Mouse (Mus musculus): ENCODE measurements at regions not wholly inside any gene's neighbourhood (a gene's known extent, or its start where the extent isn't known, plus 50 kb on each side); places are given as distances from the start of the nearest gene placed in this dataset.

- DNase-seq (ENCODE audit: low read depth), result no peak
Measured at GRCm38 (mm10) chr8:103370394-103370793, 585.0 kb upstream of the Cdh11 start.

GRCm38 (mm10) chr8:103373007-103373406 lies 587.6 kb upstream of the Cdh11 start:
- no peak for DNase-seq (ENCODE audit: low read depth)

- no peak for DNase-seq (ENCODE audit: low read depth)
Measured at GRCm38 (mm10) chr8:103374151-103374550, 588.7 kb upstream of the Cdh11 start.

- DNase-seq (ENCODE audit: low read depth), result no peak
Measured at GRCm38 (mm10) chr8:103378545-103378944, 593.1 kb upstream of the Cdh11 start.

- no peak for DNase-seq (ENCODE audit: low read depth)
Measured at GRCm38 (mm10) chr8:103381575-103381974, 596.1 kb upstream of the Cdh11 start.

- no peak for DNase-seq (ENCODE audit: low read depth)
Measured at GRCm38 (mm10) chr8:103391359-103391758, 605.9 kb upstream of the Cdh11 start.

GRCm38 (mm10) chr8:103395316-103395715 lies 609.9 kb upstream of the Cdh11 start:
- no peak for DNase-seq (ENCODE audit: low read depth)

- DNase-seq (ENCODE audit: low read depth), result no peak
Measured at GRCm38 (mm10) chr8:103398179-103398578, 612.7 kb upstream of the Cdh11 start.

GRCm38 (mm10) chr8:103399466-103399865 lies 614.0 kb upstream of the Cdh11 start:
- no peak for DNase-seq (ENCODE audit: low read depth)

- no peak for DNase-seq (ENCODE audit: low read depth)
Measured at GRCm38 (mm10) chr8:103400143-103400542, 614.7 kb upstream of the Cdh11 start.

- no peak for DNase-seq (ENCODE audit: low read depth)
Measured at GRCm38 (mm10) chr8:103402731-103403130, 617.3 kb upstream of the Cdh11 start.

GRCm38 (mm10) chr8:103403826-103404225 lies 618.4 kb upstream of the Cdh11 start:
- DNase-seq (ENCODE audit: low read depth), result no peak

GRCm38 (mm10) chr8:103405787-103406186 lies 620.3 kb upstream of the Cdh11 start:
- DNase-seq (ENCODE audit: low read depth), result no peak

GRCm38 (mm10) chr8:103406921-103407320 lies 621.5 kb upstream of the Cdh11 start:
- DNase-seq (ENCODE audit: low read depth), result no peak

- no peak for DNase-seq (ENCODE audit: low read depth)
Measured at GRCm38 (mm10) chr8:103407631-103408030, 622.2 kb upstream of the Cdh11 start.

- no peak for DNase-seq (ENCODE audit: low read depth)
Measured at GRCm38 (mm10) chr8:103408411-103408810, 623.0 kb upstream of the Cdh11 start.

GRCm38 (mm10) chr8:103409121-103409551 lies 623.7 kb upstream of the Cdh11 start:
- no peak for DNase-seq (ENCODE audit: low read depth)

GRCm38 (mm10) chr8:103412731-103413130 lies 627.3 kb upstream of the Cdh11 start:
- DNase-seq (ENCODE audit: low read depth), result no peak

GRCm38 (mm10) chr8:103413589-103414575 lies 628.4 kb upstream of the Cdh11 start:
- no peak for DNase-seq (ENCODE audit: low read depth)

GRCm38 (mm10) chr8:103422313-103422973 lies 637.0 kb upstream of the Cdh11 start:
- no peak for DNase-seq (ENCODE audit: low read depth)

- DNase-seq (ENCODE audit: low read depth), result no peak
Measured at GRCm38 (mm10) chr8:103425967-103426366, 640.5 kb upstream of the Cdh11 start.

- DNase-seq (ENCODE audit: low read depth), result no peak
Measured at GRCm38 (mm10) chr8:103430874-103431492, 645.5 kb upstream of the Cdh11 start.

Measured in naive thymus-derived CD4-positive, alpha-beta T cell, adult 2 months (primary cell).